Mouse (Mus musculus): ENCODE results near the gene Shisa9. TPM values are rescaled to one million over a fixed set of nuclear protein-coding genes. Genes with fewer than 3 reads are reported as not detected.

Shisa9 gene
- polyA plus RNA-seq, 1 experiment from 2014 or later = 0.99 TPM

DNA sequence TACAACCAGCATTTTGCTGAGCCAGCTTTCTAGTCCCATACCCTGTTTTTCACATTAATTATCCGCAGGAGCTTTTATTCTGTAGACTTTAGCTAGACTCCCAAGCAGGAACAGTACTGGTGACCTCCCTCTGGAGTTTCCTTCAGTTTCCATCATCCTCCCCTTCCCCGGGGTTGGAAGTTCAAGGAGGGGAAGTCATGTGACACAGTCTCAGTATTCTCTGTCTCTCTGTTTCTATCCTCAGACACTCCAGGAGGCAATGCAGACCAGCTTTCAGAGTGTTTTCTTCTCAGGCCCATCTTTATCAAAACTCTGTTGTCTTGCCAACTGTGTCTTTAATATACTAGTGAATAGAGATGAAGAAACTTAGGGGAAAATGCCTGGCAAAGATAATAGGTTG, 250.4 kb downstream of the Shisa9 start:
- Histone ChIP-seq H3K9me3 (ENCODE audit: control insufficient read depth, low read length) (no peaks in the 10 kb centered on the region), H3K4me3 (ENCODE audit: low read depth, low read length) (no peak overlapping the region), H3K27me3 (replicated peaks; ENCODE audit: control insufficient read depth, insufficient read depth, low read length) (no peaks in the 10 kb centered on the region), H3K27ac (ENCODE audit: low read depth, low read length) (no peak overlapping the region), H3K4me2 (no peak overlapping the region), H3K4me1 (replicated peaks; ENCODE audit: control insufficient read depth, insufficient read depth, low read length) (no peaks in the 10 kb centered on the region), H3K36me3 (ENCODE audit: control insufficient read depth, insufficient read depth, low read length) (no peaks in the 10 kb centered on the region), H3K9ac (ENCODE audit: low read depth, low read length) (no peak overlapping the region)
- ATAC-seq (replicated peaks; ENCODE audit: low FRiP score) (peak; percentile 49; the same call in 1 of the 2 replicates), DNase-seq (ENCODE audit: low spot score) (no peak)
- 43% methylated on average over 2 of the region's 2 CpGs for WGBS

DNA sequence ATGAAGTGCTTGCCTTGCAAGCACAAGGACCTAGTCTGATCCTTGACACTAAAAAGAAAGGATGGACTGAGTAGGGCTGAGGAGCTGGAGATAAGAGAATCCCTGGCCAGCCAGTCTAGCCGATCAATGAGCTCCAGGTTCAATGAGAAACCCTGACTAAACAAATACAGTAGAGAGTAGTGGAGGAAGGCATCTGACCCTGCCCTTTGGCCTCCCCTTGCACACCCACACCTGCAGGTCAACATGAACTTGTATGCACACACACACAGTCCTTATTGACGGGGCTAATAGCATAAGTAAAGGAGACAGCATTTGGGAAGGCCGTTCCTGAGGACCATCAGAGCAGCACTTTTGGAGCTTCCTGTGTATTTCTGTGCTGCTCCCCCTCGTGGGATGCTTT, 254.7 kb downstream of the Shisa9 start:
- ATAC-seq (replicated peaks; ENCODE audit: low FRiP score) (0 out of 2 replicates have a peak, but pooled peaks have one; percentile 34), DNase-seq (ENCODE audit: low spot score) (no peak)
- Histone ChIP-seq H3K27ac (ENCODE audit: low read depth, low read length) (no peak overlapping the region), H3K9ac (ENCODE audit: low read depth, low read length) (no peak overlapping the region), H3K27me3 (replicated peaks; ENCODE audit: control insufficient read depth, insufficient read depth, low read length) (no peaks in the 10 kb centered on the region), H3K9me3 (ENCODE audit: control insufficient read depth, low read length) (no peaks in the 10 kb centered on the region), H3K4me2 (no peak overlapping the region), H3K36me3 (ENCODE audit: control insufficient read depth, insufficient read depth, low read length) (no peaks in the 10 kb centered on the region), H3K4me1 (replicated peaks; ENCODE audit: control insufficient read depth, insufficient read depth, low read length) (no peaks in the 10 kb centered on the region), H3K4me3 (ENCODE audit: low read depth, low read length) (no peak overlapping the region)
- 54% methylated on average over 4 of the region's 4 CpGs for WGBS

DNA sequence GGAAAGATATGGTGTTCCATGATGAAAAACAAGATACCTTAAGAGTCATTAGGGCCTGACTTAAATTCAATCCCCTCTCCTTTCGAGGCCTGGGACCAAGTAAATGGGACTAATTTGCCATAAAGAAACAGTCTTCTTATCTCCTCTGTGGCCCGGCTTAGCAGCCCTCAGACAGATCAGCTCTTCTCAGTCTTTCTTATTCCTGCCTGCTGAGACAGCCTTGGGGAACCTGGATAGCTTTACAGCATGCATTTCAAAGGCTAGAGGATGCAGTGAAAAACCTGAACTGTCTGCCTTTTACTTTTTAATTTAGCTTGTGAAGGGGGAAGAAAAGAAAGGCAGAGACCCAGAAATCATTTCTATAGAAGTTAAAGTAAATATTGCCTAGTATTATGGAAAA, 275.4 kb downstream of the Shisa9 start:
- WGBS = 30% methylated on average over 2 of the region's 2 CpGs
- Histone ChIP-seq H3K27me3 (replicated peaks; ENCODE audit: control insufficient read depth, insufficient read depth, low read length) (no peaks in the 10 kb centered on the region), H3K9me3 (ENCODE audit: control insufficient read depth, low read length) (no peaks in the 10 kb centered on the region), H3K27ac (ENCODE audit: low read depth, low read length) (no peak overlapping the region), H3K9ac (ENCODE audit: low read depth, low read length) (no peak overlapping the region), H3K4me3 (ENCODE audit: low read depth, low read length) (no peak overlapping the region), H3K36me3 (ENCODE audit: control insufficient read depth, insufficient read depth, low read length) (no peaks in the 10 kb centered on the region), H3K4me1 (replicated peaks; ENCODE audit: control insufficient read depth, insufficient read depth, low read length) (no peaks in the 10 kb centered on the region), H3K4me2 (no peak overlapping the region)
- DNase-seq (ENCODE audit: low spot score) (no peak), ATAC-seq (replicated peaks; ENCODE audit: low FRiP score) (no peak)

DNA sequence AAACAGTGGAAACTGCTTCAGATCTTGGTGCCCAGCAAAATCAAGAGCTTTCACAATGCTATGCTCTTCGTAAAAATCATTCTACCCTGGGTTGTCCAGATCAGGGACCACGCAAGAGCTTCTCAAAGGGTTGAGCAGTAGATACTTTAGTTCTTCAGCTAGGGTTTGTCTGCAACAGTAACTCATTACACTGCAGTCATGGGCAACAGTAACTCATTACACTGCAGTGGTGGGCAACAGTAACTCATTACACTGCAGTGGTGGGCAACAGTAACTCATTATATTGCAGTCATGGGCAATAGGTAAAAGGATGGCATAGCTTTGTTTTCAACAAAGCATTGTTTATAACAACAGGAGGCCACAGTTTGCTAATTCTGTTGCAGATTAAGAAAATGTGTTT, 281.9 kb downstream of the Shisa9 start:
- ATAC-seq (replicated peaks; ENCODE audit: low FRiP score) (no peak), DNase-seq (ENCODE audit: low spot score) (no peak)
- H3K9me3 ChIP-seq (ENCODE audit: control insufficient read depth, low read length) = no peaks in the 10 kb centered on the region
- H3K27me3 ChIP-seq (replicated peaks; ENCODE audit: control insufficient read depth, insufficient read depth, low read length) = no peaks in the 10 kb centered on the region
- no peak overlapping the region for H3K4me3 ChIP-seq (ENCODE audit: low read depth, low read length)
- H3K4me1 ChIP-seq (replicated peaks; ENCODE audit: control insufficient read depth, insufficient read depth, low read length) = no peaks in the 10 kb centered on the region
- H3K36me3 ChIP-seq (ENCODE audit: control insufficient read depth, insufficient read depth, low read length) = no peaks in the 10 kb centered on the region
- WGBS = 83% methylated on average over 2 of the region's 2 CpGs
- H3K4me2 ChIP-seq = no peak overlapping the region
- H3K9ac ChIP-seq (ENCODE audit: low read depth, low read length) = no peak overlapping the region
- no peak overlapping the region for H3K27ac ChIP-seq (ENCODE audit: low read depth, low read length)

DNA sequence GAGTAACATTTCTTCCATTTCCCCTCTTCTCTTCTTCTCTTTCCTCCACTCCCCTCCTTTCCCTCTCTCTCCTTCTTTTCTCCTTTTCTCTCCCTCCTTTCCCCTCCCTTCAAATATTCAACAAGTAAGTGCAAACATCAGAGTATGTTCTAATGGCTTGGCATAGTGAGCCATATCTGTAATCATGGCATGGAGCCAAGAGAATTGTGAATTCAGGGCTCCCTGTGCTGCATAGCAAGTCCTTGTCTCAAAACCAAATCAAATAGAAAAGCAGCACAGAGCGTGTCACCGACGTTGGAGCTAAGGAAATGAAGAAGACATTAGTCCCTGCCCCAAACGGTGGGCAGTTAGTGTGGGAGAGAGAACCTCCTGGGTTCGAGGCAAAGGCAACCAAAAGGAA, 316.6 kb downstream of the Shisa9 start:
- ATAC-seq (replicated peaks; ENCODE audit: low FRiP score) (no peak), DNase-seq (ENCODE audit: low spot score) (no peak)
- H3K4me3 ChIP-seq (ENCODE audit: low read depth, low read length) = no peak overlapping the region
- H3K36me3 ChIP-seq (ENCODE audit: control insufficient read depth, insufficient read depth, low read length) = no peaks in the 10 kb centered on the region
- no peaks in the 10 kb centered on the region for H3K4me1 ChIP-seq (replicated peaks; ENCODE audit: control insufficient read depth, insufficient read depth, low read length)
- H3K27me3 ChIP-seq (replicated peaks; ENCODE audit: control insufficient read depth, insufficient read depth, low read length) = no peaks in the 10 kb centered on the region
- H3K4me2 ChIP-seq = no peak overlapping the region
- no peak overlapping the region for H3K27ac ChIP-seq (ENCODE audit: low read depth, low read length)
- no peak overlapping the region for H3K9ac ChIP-seq (ENCODE audit: low read depth, low read length)
- 66% methylated on average over 5 of the region's 5 CpGs for WGBS
- no peaks in the 10 kb centered on the region for H3K9me3 ChIP-seq (ENCODE audit: control insufficient read depth, low read length)

DNA sequence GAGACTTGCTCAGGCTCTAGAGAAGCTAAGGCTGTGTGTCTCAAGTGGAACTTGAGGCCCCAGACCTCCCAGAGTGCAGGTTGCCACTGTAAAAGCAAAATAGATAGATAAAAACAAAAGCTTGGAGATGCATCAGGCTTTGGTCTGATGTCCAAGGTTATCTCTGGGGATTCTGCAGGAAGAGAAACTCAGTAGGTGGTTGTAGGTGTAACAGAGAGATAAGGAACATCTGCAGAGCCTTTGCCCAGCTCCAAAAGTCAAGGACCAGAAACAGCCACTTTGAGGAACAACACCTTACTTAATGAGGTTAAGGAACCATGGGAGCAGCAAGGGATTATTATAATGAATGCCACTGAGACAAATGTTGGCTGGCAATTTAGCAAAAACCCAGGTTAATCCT, 319.5 kb downstream of the Shisa9 start:
- DNase-seq (ENCODE audit: low spot score) (no peak), ATAC-seq (replicated peaks; ENCODE audit: low FRiP score) (no peak)
- Histone ChIP-seq H3K9ac (ENCODE audit: low read depth, low read length) (no peak overlapping the region), H3K9me3 (ENCODE audit: control insufficient read depth, low read length) (no peaks in the 10 kb centered on the region), H3K4me2 (no peak overlapping the region), H3K27ac (ENCODE audit: low read depth, low read length) (no peak overlapping the region), H3K4me3 (ENCODE audit: low read depth, low read length) (no peak overlapping the region), H3K27me3 (replicated peaks; ENCODE audit: control insufficient read depth, insufficient read depth, low read length) (no peaks in the 10 kb centered on the region), H3K36me3 (ENCODE audit: control insufficient read depth, insufficient read depth, low read length) (no peaks in the 10 kb centered on the region), H3K4me1 (replicated peaks; ENCODE audit: control insufficient read depth, insufficient read depth, low read length) (peaks cover 3% of the 10 kb centered on the region; the same call in 1 of the 2 replicates)

DNA sequence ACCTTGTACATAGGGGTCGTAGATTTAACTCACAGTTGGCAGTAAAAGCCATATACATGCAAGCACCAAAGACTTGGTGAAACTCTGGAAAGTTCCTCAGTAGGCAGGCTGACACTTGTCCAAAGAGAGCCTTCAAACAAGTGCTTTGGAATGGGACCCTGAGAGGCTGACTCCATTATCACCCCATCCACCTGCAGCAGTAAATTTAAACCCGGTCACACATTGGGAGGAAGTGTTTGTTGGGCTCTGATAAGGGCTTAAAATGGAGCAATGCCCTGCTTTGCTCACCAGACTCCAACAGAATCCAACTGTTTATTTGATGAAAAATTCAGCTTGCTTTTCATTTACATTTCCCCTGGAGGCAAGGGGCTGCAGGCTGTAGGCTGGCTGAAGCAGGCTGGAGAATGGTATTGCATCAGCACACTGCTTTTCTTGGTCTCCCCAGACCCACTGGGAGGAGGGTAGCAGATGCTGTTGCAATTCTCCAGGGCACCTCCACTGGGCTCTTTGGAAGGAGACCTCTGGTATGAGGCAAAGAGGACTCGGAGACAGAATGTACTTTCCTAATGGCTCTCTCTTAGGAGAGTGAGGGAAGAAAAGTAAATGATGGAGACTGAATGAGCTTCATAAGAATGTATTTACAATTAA, 323.5 kb downstream of the Shisa9 start:
- H3K4me3 ChIP-seq (ENCODE audit: low read depth, low read length) = no peak overlapping the region
- ATAC-seq (replicated peaks; ENCODE audit: low FRiP score) (peak; percentile 80), DNase-seq (ENCODE audit: low spot score) (no peak)
- H3K27ac ChIP-seq (ENCODE audit: low read depth, low read length) = no peak overlapping the region
- H3K36me3 ChIP-seq (ENCODE audit: control insufficient read depth, insufficient read depth, low read length) = no peaks in the 10 kb centered on the region
- 47% methylated on average over 3 of the region's 3 CpGs for WGBS
- H3K9ac ChIP-seq (ENCODE audit: low read depth, low read length) = no peak overlapping the region
- H3K27me3 ChIP-seq (replicated peaks; ENCODE audit: control insufficient read depth, insufficient read depth, low read length) = no peaks in the 10 kb centered on the region
- no peaks in the 10 kb centered on the region for H3K9me3 ChIP-seq (ENCODE audit: control insufficient read depth, low read length)
- H3K4me1 ChIP-seq (replicated peaks; ENCODE audit: control insufficient read depth, insufficient read depth, low read length) = peaks cover 3% of the 10 kb centered on the region; the same call in 1 of the 2 replicates
- no peak overlapping the region for H3K4me2 ChIP-seq

DNA sequence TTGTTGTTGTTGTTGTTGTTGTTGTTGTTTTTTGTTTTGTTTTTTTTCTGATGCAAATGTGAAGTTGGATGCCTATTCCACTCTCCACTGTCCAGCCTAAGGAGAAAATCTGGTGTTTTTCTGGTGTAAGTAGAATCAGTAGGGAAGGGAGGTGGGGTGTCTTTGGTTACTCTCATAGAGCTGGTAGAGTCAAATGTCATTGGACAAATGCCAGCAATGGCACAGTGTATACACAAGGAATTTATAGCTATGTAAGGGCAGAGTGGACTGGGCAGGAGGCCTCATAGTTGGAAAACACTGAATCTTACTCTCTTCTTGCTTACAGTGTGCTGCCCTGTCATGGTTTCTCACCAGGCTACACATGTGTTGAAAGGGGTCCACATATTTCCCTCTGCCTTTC, 325.9 kb downstream of the Shisa9 start:
- ATAC-seq (replicated peaks; ENCODE audit: low FRiP score) (no peak), DNase-seq (ENCODE audit: low spot score) (no peak)
- Histone ChIP-seq H3K9ac (ENCODE audit: low read depth, low read length) (no peak overlapping the region), H3K4me3 (ENCODE audit: low read depth, low read length) (no peak overlapping the region), H3K36me3 (ENCODE audit: control insufficient read depth, insufficient read depth, low read length) (no peaks in the 10 kb centered on the region), H3K27me3 (replicated peaks; ENCODE audit: control insufficient read depth, insufficient read depth, low read length) (no peaks in the 10 kb centered on the region), H3K27ac (ENCODE audit: low read depth, low read length) (no peak overlapping the region), H3K4me2 (no peak overlapping the region), H3K9me3 (ENCODE audit: control insufficient read depth, low read length) (no peaks in the 10 kb centered on the region), H3K4me1 (replicated peaks; ENCODE audit: control insufficient read depth, insufficient read depth, low read length) (peaks cover 3% of the 10 kb centered on the region; the same call in 1 of the 2 replicates)

DNA sequence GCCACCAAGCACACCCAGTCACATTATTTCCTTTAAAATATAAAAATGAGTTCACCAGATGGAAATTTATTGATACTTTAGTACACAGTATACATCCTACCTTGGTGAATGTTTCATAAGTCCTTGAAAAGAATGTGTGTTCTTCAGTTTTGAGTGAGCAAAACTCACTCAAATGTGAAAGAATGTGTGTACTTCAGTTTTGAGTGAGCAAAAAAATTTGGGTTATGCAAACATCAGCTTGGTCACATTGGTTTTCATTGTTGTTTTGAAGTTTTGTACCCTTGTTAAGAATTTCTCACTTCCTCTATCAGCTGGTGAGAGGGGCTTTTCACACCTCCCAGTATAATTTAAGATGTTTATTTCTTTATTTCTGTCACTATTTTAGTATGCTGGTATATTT, 331.7 kb downstream of the Shisa9 start:
- Histone ChIP-seq H3K27me3 (replicated peaks; ENCODE audit: control insufficient read depth, insufficient read depth, low read length) (no peaks in the 10 kb centered on the region), H3K4me2 (no peak overlapping the region), H3K9ac (ENCODE audit: low read depth, low read length) (no peak overlapping the region), H3K27ac (ENCODE audit: low read depth, low read length) (no peak overlapping the region), H3K9me3 (ENCODE audit: control insufficient read depth, low read length) (no peaks in the 10 kb centered on the region), H3K4me1 (replicated peaks; ENCODE audit: control insufficient read depth, insufficient read depth, low read length) (no peaks in the 10 kb centered on the region), H3K4me3 (ENCODE audit: low read depth, low read length) (no peak overlapping the region), H3K36me3 (ENCODE audit: control insufficient read depth, insufficient read depth, low read length) (no peaks in the 10 kb centered on the region)
- ATAC-seq (replicated peaks; ENCODE audit: low FRiP score) (no peak), DNase-seq (ENCODE audit: low spot score) (no peak)

Data from liver, embryonic 11.5 days (tissue).